Mouse (Mus musculus): ENCODE data around the gene Trio.
"Not testable (repeated sequence)": the region's sequence is repeated elsewhere in the genome, so short reads cannot be mapped to it uniquely, and the experiment has no call there.

Trio gene

GRCm38 (mm10) chr15:27841696-27842095, 184.0 kb downstream of the Trio start:
- no peak for DNase-seq (ENCODE audit: low read depth, low spot score)

GRCm38 (mm10) chr15:27840579-27840978, 185.1 kb downstream of the Trio start:
- DNase-seq (ENCODE audit: low read depth, low spot score) = no peak

- no peak for DNase-seq (ENCODE audit: low read depth, low spot score)
Measured at GRCm38 (mm10) chr15:27840125-27840524, 185.5 kb downstream of the Trio start.

GRCm38 (mm10) chr15:27831646-27832045, 194.0 kb downstream of the Trio start:
- DNase-seq (ENCODE audit: low read depth, low spot score) = no peak

GRCm38 (mm10) chr15:27827871-27828270, 197.8 kb downstream of the Trio start:
- DNase-seq (ENCODE audit: low read depth, low spot score) = not testable (repeated sequence)

GRCm38 (mm10) chr15:27826886-27827285, 198.8 kb downstream of the Trio start:
- no peak for DNase-seq (ENCODE audit: low read depth, low spot score)

GRCm38 (mm10) chr15:27826048-27826637, 199.5 kb downstream of the Trio start:
- no peak for DNase-seq (ENCODE audit: low read depth, low spot score)

- DNase-seq (ENCODE audit: low read depth, low spot score) = no peak
Measured at GRCm38 (mm10) chr15:27825390-27825789, 200.3 kb downstream of the Trio start.

- DNase-seq (ENCODE audit: low read depth, low spot score) = peak; percentile 30
Measured at GRCm38 (mm10) chr15:27823581-27823980, 202.1 kb downstream of the Trio start.

GRCm38 (mm10) chr15:27822461-27822860, 203.2 kb downstream of the Trio start:
- no peak for DNase-seq (ENCODE audit: low read depth, low spot score)

GRCm38 (mm10) chr15:27821651-27822364, 203.8 kb downstream of the Trio start:
- no peak for DNase-seq (ENCODE audit: low read depth, low spot score)

GRCm38 (mm10) chr15:27817096-27817495, 208.6 kb downstream of the Trio start:
- no peak for DNase-seq (ENCODE audit: low read depth, low spot score)

- DNase-seq (ENCODE audit: low read depth, low spot score) = no peak
Measured at GRCm38 (mm10) chr15:27814677-27815391, 210.8 kb downstream of the Trio start.

- DNase-seq (ENCODE audit: low read depth, low spot score) = no peak
Measured at GRCm38 (mm10) chr15:27810793-27811488, 214.7 kb downstream of the Trio start.

GRCm38 (mm10) chr15:27810262-27810661, 215.4 kb downstream of the Trio start:
- DNase-seq (ENCODE audit: low read depth, low spot score) = no peak

GRCm38 (mm10) chr15:27808596-27809276, 216.9 kb downstream of the Trio start:
- no peak for DNase-seq (ENCODE audit: low read depth, low spot score)

GRCm38 (mm10) chr15:27806219-27806618, 219.4 kb downstream of the Trio start:
- DNase-seq (ENCODE audit: low read depth, low spot score) = no peak

- no peak for DNase-seq (ENCODE audit: low read depth, low spot score)
Measured at GRCm38 (mm10) chr15:27805654-27806053, 220.0 kb downstream of the Trio start.

- DNase-seq (ENCODE audit: low read depth, low spot score) = no peak
Measured at GRCm38 (mm10) chr15:27804447-27804846, 221.2 kb downstream of the Trio start.

- DNase-seq (ENCODE audit: low read depth, low spot score) = no peak
Measured at GRCm38 (mm10) chr15:27803568-27804345, 221.9 kb downstream of the Trio start.

- DNase-seq (ENCODE audit: low read depth, low spot score) = no peak
Measured at GRCm38 (mm10) chr15:27802243-27802642, 223.4 kb downstream of the Trio start.

Data from retina, postnatal 7 days (tissue).